Mouse (Mus musculus): ENCODE measurements around the gene 1700037H04Rik.

- TF ChIP-seq CTCF (IDR thresholded peaks at IDR 0.05; ENCODE audit: low read depth, low read length), result no peak
- no peak for TF ChIP-seq POLR2A (IDR thresholded peaks at IDR 0.05; ENCODE audit: borderline replicate concordance, low read depth, low read length)
Observed at GRCm38 (mm10) chr2:131132111-131132888, 27.6 kb downstream of the 1700037H04Rik start.
